Mouse (Mus musculus): ENCODE data around the gene Tomm40.

Gene Tomm40

GRCm38 (mm10) chr7:19705271-19705670, 10.0 kb downstream of the Tomm40 start:
- no peak for DNase-seq (ENCODE audit: low read depth, low spot score)

DNA sequence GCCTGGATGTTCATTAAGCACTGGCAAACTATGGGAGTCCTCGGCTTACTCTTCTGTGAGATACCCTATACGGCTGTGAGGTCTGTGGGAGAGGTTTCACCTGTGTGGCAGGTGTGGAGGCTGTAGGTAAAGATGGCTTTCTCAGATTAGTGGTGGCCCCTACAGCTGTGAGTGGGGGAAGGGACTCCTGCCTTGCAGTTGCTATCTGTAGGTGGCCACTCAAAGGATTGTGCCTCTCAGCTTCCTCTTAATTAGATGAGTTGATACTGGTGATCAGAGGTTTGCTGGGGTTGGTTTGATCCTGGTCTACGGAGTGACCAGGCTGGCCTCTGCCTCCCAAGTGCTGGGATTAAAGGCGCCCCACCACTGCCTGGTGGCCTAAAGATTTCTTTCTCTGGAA, 10.8 kb downstream of the Tomm40 start:
- no peak for DNase-seq (ENCODE audit: low read depth, low spot score)

DNA sequence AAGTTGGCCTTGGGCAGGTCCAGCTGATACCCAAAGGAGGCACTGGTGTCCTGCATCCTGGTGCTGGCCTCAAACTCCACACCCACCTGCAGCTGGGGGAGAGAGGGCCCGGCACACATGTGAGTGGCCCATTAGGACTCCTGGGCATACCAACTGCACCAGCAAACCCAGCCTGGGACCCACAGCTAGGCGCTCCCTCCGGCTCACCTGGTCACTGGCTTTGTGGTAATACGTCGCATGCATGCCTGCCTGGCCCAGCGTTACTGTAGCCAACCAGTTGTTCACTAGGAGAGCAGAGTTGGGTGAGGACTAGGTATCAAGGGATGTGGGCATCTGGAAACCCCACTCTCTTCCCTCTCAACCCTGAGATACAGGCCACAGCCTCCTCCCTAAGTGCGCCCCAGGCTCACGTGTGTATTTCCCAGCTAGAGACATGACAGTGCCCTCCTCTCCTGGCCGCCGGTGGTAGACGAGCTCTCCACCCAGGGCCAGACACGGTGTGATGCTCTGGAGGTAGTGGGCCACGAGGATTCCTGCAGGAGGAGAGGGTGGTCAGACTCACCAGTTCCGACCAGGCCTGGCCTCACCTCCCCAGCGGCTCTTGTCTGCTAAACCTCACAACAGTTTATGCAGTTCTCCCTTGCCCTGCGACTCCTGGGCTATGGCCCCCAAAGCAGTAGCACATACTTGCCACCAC, 12.2 kb downstream of the Tomm40 start:
- no peak for DNase-seq (ENCODE audit: low read depth, low spot score)

GRCm38 (mm10) chr7:19701069-19701761, 14.0 kb downstream of the Tomm40 start:
- DNase-seq (ENCODE audit: low read depth, low spot score): no peak

DNA sequence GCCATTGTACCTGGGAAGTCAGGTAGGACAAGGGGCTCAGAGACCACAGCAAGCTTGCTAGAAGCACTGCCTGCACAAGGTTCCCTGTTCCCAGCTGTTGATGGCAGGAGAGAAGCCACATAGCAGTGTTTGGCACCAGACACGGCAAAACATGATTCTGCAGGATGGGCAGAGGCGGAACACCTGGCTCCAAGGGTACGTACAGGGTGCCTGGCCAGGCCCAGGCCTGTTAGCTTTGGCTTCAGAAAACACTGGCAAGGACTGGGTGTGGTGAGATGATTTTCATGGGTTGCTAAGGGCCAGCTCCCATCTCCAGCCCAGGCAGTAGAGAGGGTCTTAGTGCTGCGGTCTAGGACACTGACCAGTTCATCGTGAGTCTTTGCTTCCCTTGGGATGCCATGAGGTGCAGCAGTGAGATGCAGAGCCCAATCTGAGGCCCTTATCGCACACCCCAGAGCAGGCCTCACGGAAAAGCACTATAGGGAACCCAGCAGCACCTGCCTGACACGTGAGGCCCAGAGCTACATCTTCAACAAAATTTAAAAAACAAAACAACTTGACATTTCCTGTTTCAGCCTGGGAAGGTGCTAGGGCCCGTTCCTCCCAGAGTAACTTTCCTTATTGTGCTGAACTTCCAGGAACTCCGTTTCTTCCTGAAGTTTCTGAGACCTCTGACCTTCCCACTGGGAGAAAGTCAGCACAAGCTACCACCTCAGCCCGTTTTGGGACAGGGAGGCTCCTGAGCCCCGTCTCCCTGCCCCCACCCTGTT, 14.8 kb downstream of the Tomm40 start:
- no peak for DNase-seq (ENCODE audit: low read depth, low spot score)

DNA sequence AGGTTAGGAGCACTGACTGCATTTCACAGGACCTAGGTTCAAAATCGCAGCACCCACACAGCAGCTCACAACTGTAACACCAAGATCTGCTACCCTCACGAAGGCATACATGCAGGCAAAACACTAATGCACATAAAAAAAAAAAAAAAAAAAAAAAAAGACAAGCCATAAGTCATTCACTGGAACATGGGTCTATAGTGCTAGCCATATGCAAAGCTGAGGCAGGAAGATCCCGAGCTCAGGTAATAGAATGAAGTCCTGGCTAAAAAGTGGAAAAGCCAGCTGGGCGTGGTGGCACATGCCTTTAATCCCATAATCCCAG, 15.4 kb downstream of the Tomm40 start:
- no peak for DNase-seq (ENCODE audit: low read depth, low spot score)

- no peak for DNase-seq (ENCODE audit: low read depth, low spot score)
Measured at GRCm38 (mm10) chr7:19698907-19699826, 16.1 kb downstream of the Tomm40 start, which contains the start of gene Apoe. TSS of gene Apoe (minus strand) at chr7:19699188.

GRCm38 (mm10) chr7:19697949-19698906, 17.0 kb downstream of the Tomm40 start:
- no peak for DNase-seq (ENCODE audit: low read depth, low spot score)

- DNase-seq (ENCODE audit: low read depth, low spot score): no peak
Measured at GRCm38 (mm10) chr7:19696336-19696873, 18.8 kb downstream of the Tomm40 start.

DNA sequence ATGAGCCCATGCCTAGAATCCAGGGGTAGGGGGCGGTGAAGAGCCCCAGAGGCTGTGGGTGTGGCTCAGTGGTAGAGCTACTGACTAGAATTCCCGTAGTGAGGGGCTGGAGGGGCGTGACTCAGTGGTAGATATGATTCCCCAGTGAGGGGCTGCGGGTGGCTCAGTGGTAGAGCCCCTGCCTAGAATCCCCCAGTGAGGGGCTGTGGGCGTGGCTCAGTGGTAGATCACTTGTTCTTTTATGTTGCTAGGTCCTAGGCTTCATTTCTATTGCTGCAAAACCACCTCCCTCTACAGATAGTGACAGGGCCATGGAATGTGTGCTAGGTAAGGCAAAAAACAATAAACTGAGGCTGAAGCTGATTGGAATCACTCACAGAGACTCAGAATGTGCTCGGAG, 19.4 kb downstream of the Tomm40 start:
- DNase-seq (ENCODE audit: low read depth, low spot score): no peak

GRCm38 (mm10) chr7:19695213-19695594, 20.0 kb downstream of the Tomm40 start:
- DNase-seq (ENCODE audit: low read depth, low spot score): no peak

GRCm38 (mm10) chr7:19694336-19695212, 20.7 kb downstream of the Tomm40 start:
- no peak for DNase-seq (ENCODE audit: low read depth, low spot score)

GRCm38 (mm10) chr7:19693421-19693820, 21.8 kb downstream of the Tomm40 start:
- no peak for DNase-seq (ENCODE audit: low read depth, low spot score)

- DNase-seq (ENCODE audit: low read depth, low spot score): no peak
Measured at GRCm38 (mm10) chr7:19691873-19692865, 23.1 kb downstream of the Tomm40 start, which contains the start of gene Apoc1. TSS of gene Apoc1 (minus strand) at chr7:19692660.

- no peak for DNase-seq (ENCODE audit: low read depth, low spot score)
Measured at GRCm38 (mm10) chr7:19691434-19691833, 23.8 kb downstream of the Tomm40 start.

- no peak for DNase-seq (ENCODE audit: low read depth, low spot score)
Measured at GRCm38 (mm10) chr7:19690845-19691244, 24.4 kb downstream of the Tomm40 start.

DNA sequence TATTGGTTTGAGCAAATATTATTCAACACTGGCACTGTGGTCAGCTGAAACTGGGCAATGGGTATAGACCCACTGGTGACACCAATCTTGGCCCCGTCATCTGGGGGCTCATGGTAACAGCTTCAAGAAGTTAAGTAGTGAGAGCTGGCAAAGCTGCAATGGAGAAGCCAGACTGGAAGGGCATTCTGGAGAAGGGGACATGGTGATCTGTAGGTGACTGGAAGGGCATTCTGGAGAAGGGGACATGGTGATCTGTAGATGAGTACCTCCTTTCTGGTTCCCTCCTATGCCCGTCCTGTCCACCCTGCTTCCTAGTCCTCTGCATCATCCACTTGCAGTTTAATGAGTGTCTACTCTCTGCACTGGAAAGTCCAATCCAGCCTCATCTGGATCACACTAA, 26.6 kb downstream of the Tomm40 start:
- no peak for DNase-seq (ENCODE audit: low read depth, low spot score)

- no peak for DNase-seq (ENCODE audit: low read depth, low spot score)
Measured at GRCm38 (mm10) chr7:19688101-19688500, 27.1 kb downstream of the Tomm40 start.

Data from retina, adult 2 months (tissue).